Mouse (Mus musculus): ENCODE results near the gene Ccnj. TPM values are rescaled to one million over a fixed set of nuclear protein-coding genes. Genes with fewer than 3 reads are reported as not detected.

Gene Ccnj
- polyA plus RNA-seq, 1 experiment = 2.4 TPM

- TF ChIP-seq MYOG (IDR thresholded peaks at IDR 0.05; ENCODE audit: control insufficient read depth, extremely low read depth, insufficient read length) (no peak), MYOD1 (IDR thresholded peaks at IDR 0.05; ENCODE audit: control insufficient read depth, insufficient read length, low read depth) (no peak), CTCF (IDR thresholded peaks at IDR 0.05; ENCODE audit: control insufficient read depth, insufficient read depth, insufficient read length) (no peak), CEBPB (IDR thresholded peaks at IDR 0.05; ENCODE audit: low read depth) (no peak), USF1 (IDR thresholded peaks at IDR 0.05; ENCODE audit: low read depth) (no peak), MAX (IDR thresholded peaks at IDR 0.05) (no peak), FOSL1 (IDR thresholded peaks at IDR 0.05; ENCODE audit: insufficient read depth, low read length, poor library complexity, severe bottlenecking) (no peak)
- Histone ChIP-seq H3K79me3 (ENCODE audit: low read depth) (no peaks in the 10 kb centered on the region), H3ac (ENCODE audit: control insufficient read depth, insufficient read length, low read depth) (no peak overlapping the region), H3K36me3 (ENCODE audit: control insufficient read depth, insufficient read depth) (peaks cover 35% of the 10 kb centered on the region), H3K79me2 (ENCODE audit: control insufficient read depth, insufficient read depth) (no peaks in the 10 kb centered on the region), H3K4me3 (ENCODE audit: insufficient read depth, poor library complexity, severe bottlenecking) (no peak overlapping the region), H3K27me3 (ENCODE audit: control insufficient read depth, insufficient read depth, insufficient read length) (no peaks in the 10 kb centered on the region)
These were observed 18.3 kb downstream of the Ccnj start for GRCm38 (mm10) chr19:40849391-40849790.

- no peak overlapping the region for H3K4me3 ChIP-seq (ENCODE audit: insufficient read depth, poor library complexity, severe bottlenecking)
- TF ChIP-seq MYOD1 (IDR thresholded peaks at IDR 0.05; ENCODE audit: control insufficient read depth, insufficient read length, low read depth) (no peak), FOSL1 (IDR thresholded peaks at IDR 0.05; ENCODE audit: insufficient read depth, low read length, poor library complexity, severe bottlenecking) (no peak), USF1 (IDR thresholded peaks at IDR 0.05; ENCODE audit: low read depth) (no peak), CTCF (IDR thresholded peaks at IDR 0.05; ENCODE audit: control insufficient read depth, insufficient read depth, insufficient read length) (no peak), MYOG (IDR thresholded peaks at IDR 0.05; ENCODE audit: control insufficient read depth, extremely low read depth, insufficient read length) (no peak), MAX (IDR thresholded peaks at IDR 0.05) (no peak), CEBPB (IDR thresholded peaks at IDR 0.05; ENCODE audit: low read depth) (no peak)
- H3ac ChIP-seq (ENCODE audit: control insufficient read depth, insufficient read length, low read depth) = no peak overlapping the region
- no peaks in the 10 kb centered on the region for H3K79me3 ChIP-seq (ENCODE audit: low read depth)
- H3K27me3 ChIP-seq (ENCODE audit: control insufficient read depth, insufficient read depth, insufficient read length) = no peaks in the 10 kb centered on the region
- no peaks in the 10 kb centered on the region for H3K79me2 ChIP-seq (ENCODE audit: control insufficient read depth, insufficient read depth)
- H3K36me3 ChIP-seq (ENCODE audit: control insufficient read depth, insufficient read depth) = no peaks in the 10 kb centered on the region
These were observed 28.5 kb downstream of the Ccnj start for GRCm38 (mm10) chr19:40859555-40859954.

- Histone ChIP-seq H3K79me3 (ENCODE audit: low read depth) (no peaks in the 10 kb centered on the region), H3ac (ENCODE audit: control insufficient read depth, insufficient read length, low read depth) (no peak overlapping the region), H3K27me3 (ENCODE audit: control insufficient read depth, insufficient read depth, insufficient read length) (peaks cover 12% of the 10 kb centered on the region), H3K36me3 (ENCODE audit: control insufficient read depth, insufficient read depth) (no peaks in the 10 kb centered on the region), H3K4me3 (ENCODE audit: insufficient read depth, poor library complexity, severe bottlenecking) (no peak overlapping the region), H3K79me2 (ENCODE audit: control insufficient read depth, insufficient read depth) (no peaks in the 10 kb centered on the region)
- TF ChIP-seq MAX (IDR thresholded peaks at IDR 0.05) = no peak
- TF ChIP-seq CTCF (IDR thresholded peaks at IDR 0.05; ENCODE audit: control insufficient read depth, insufficient read depth, insufficient read length) = no peak
- no peak for TF ChIP-seq CEBPB (IDR thresholded peaks at IDR 0.05; ENCODE audit: low read depth)
- TF ChIP-seq MYOD1 (IDR thresholded peaks at IDR 0.05; ENCODE audit: control insufficient read depth, insufficient read length, low read depth) = no peak
- no peak for TF ChIP-seq USF1 (IDR thresholded peaks at IDR 0.05; ENCODE audit: low read depth)
- TF ChIP-seq MYOG (IDR thresholded peaks at IDR 0.05; ENCODE audit: control insufficient read depth, extremely low read depth, insufficient read length) = no peak
- TF ChIP-seq FOSL1 (IDR thresholded peaks at IDR 0.05; ENCODE audit: insufficient read depth, low read length, poor library complexity, severe bottlenecking) = no peak
These were observed 37.2 kb downstream of the Ccnj start for GRCm38 (mm10) chr19:40868284-40868683.

GRCm38 (mm10) chr19:40869425-40870105 lies 38.5 kb downstream of the Ccnj start:
- Histone ChIP-seq H3K79me3 (ENCODE audit: low read depth) (no peaks in the 10 kb centered on the region), H3K27me3 (ENCODE audit: control insufficient read depth, insufficient read depth, insufficient read length) (peaks cover 12% of the 10 kb centered on the region), H3ac (ENCODE audit: control insufficient read depth, insufficient read length, low read depth) (no peak overlapping the region), H3K4me3 (ENCODE audit: insufficient read depth, poor library complexity, severe bottlenecking) (no peak overlapping the region), H3K79me2 (ENCODE audit: control insufficient read depth, insufficient read depth) (no peaks in the 10 kb centered on the region), H3K36me3 (ENCODE audit: control insufficient read depth, insufficient read depth) (no peaks in the 10 kb centered on the region)
- TF ChIP-seq CTCF (IDR thresholded peaks at IDR 0.05; ENCODE audit: control insufficient read depth, insufficient read depth, insufficient read length) (no peak), FOSL1 (IDR thresholded peaks at IDR 0.05; ENCODE audit: insufficient read depth, low read length, poor library complexity, severe bottlenecking) (no peak)

GRCm38 (mm10) chr19:40872955-40873665 lies 42.0 kb downstream of the Ccnj start:
- TF ChIP-seq CEBPB (IDR thresholded peaks at IDR 0.05; ENCODE audit: low read depth) (no peak), MAX (IDR thresholded peaks at IDR 0.05) (no peak), MYOG (IDR thresholded peaks at IDR 0.05; ENCODE audit: control insufficient read depth, extremely low read depth, insufficient read length) (no peak), FOSL1 (IDR thresholded peaks at IDR 0.05; ENCODE audit: insufficient read depth, low read length, poor library complexity, severe bottlenecking) (no peak), MYOD1 (IDR thresholded peaks at IDR 0.05; ENCODE audit: control insufficient read depth, insufficient read length, low read depth) (no peak), USF1 (IDR thresholded peaks at IDR 0.05; ENCODE audit: low read depth) (no peak), CTCF (IDR thresholded peaks at IDR 0.05; ENCODE audit: control insufficient read depth, insufficient read depth, insufficient read length) (no peak)
- H3K79me3 ChIP-seq (ENCODE audit: low read depth) = no peaks in the 10 kb centered on the region
- no peaks in the 10 kb centered on the region for H3K36me3 ChIP-seq (ENCODE audit: control insufficient read depth, insufficient read depth)
- H3K79me2 ChIP-seq (ENCODE audit: control insufficient read depth, insufficient read depth) = no peaks in the 10 kb centered on the region
- H3K27me3 ChIP-seq (ENCODE audit: control insufficient read depth, insufficient read depth, insufficient read length) = peaks cover 6% of the 10 kb centered on the region
- no peak overlapping the region for H3ac ChIP-seq (ENCODE audit: control insufficient read depth, insufficient read length, low read depth)
- H3K4me3 ChIP-seq (ENCODE audit: insufficient read depth, poor library complexity, severe bottlenecking) = no peak overlapping the region

Measured in C2C12 (cell line).